Mouse (Mus musculus): ENCODE results near the gene Dhx40.

DNA sequence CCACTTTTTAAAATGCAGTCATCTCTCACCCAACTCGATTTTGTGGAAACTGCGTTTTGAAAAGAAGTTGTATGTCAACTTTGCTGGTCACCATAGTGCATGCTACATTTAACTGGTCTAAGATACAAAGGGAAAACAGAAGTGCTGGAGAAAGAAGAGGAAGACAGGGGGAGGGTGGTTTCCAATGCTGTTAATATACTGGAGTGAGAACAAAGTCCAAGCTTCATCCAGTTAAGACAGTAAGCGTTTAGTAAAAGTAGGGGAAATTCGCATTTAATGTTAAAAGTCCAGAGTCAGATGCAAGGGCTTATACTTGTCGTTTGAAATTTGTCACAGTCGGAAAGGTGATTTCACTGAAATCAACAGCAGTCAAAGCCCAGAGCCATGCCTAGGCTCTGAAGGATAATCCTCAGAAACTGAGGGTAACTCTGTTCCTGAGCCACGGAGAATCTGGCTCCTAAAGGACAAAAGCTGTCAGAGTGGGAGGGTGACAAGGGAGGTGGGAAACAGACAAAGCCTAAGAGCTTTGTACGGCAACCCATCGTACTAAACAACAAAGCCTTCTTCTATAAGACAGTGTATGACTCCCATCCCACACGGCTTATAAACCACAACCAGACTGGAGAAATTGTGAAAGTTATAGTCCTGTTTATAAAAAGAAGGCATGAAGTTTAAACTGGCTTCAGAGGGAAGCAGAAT, 73.2 kb downstream of the Dhx40 start:
- TF ChIP-seq TAL1 (IDR thresholded peaks at IDR 0.05; ENCODE audit: low read length), result no peak
- TF ChIP-seq GATA1 (IDR thresholded peaks at IDR 0.05; ENCODE audit: low read length), result no peak
